Mouse (Mus musculus) heart, postnatal 14 days (tissue): ENCODE data around the gene Creb1. TPM values are rescaled to one million over a fixed set of nuclear protein-coding genes. Genes with fewer than 3 reads are reported as not detected.

Source experiments
- total RNA-seq, 2 experiments: library from RNA; stranded (reverse); gene quantifications; 2 replicates each; pipeline ENCODE4 v1.2.3; 2021

Gene Creb1
- total RNA-seq, 2 experiments from 2014 or later = 29.9 to 37.4 TPM

Other genes starting within 250 kb of the Creb1 start
- 1 to 10 TPM; 6.4 to 8.4 TPM for gene Mettl21a, start 84.6 kb downstream of the Creb1 start, total RNA-seq
- 10 to 100 TPM; 20.5 to 21.4 TPM for gene Ccnyl1, start 157.8 kb downstream of the Creb1 start, total RNA-seq
- 1 to 10 TPM; 4.7 to 4.9 TPM for gene Fzd5, start 205.1 kb downstream of the Creb1 start, total RNA-seq